Mouse (Mus musculus) limb, embryonic 10.5 days (tissue): Measurements from ENCODE around the gene Gucy2c. TPM values are rescaled to one million over a fixed set of nuclear protein-coding genes. Genes with fewer than 3 reads are reported as not detected.
A peak's percentile ranks its signal among the peaks of the same experiment; 100 is the strongest.

ENCODE experiments used
- DNase-seq: peaks from one replicate; pipeline ENCODE4 v3.0.0-alpha.2; 2017; ENCODE audit warnings: low spot score
- H3K27ac ChIP-seq: fragments of 300-500 bp; sonication (generic); 2 replicates; pipeline ENCODE4 v1.5.1; 2016; ENCODE audit warnings: mild to moderate bottlenecking
- H3K27me3 ChIP-seq: fragments of 300-500 bp; sonication (generic); 2 replicates; pipeline ENCODE4 v1.6.1; 2016; ENCODE audit warnings: low read depth, mild to moderate bottlenecking; ENCODE audit not compliant: poor library complexity, severe bottlenecking
- H3K36me3 ChIP-seq: fragments of 300-500 bp; sonication (generic); 2 replicates; pipeline ENCODE4 v1.6.1; 2016; ENCODE audit warnings: mild to moderate bottlenecking, moderate library complexity
- H3K4me1 ChIP-seq: fragments of 300-500 bp; sonication (generic); 2 replicates; pipeline ENCODE4 v1.6.1; 2016
- H3K4me3 ChIP-seq: fragments of 300-500 bp; sonication (generic); 2 replicates; pipeline ENCODE4 v1.5.1; 2016; ENCODE audit warnings: mild to moderate bottlenecking, moderate library complexity
- H3K9me3 ChIP-seq: fragments of 300-500 bp; sonication (generic); replicated peaks from 2 replicates; pipeline ENCODE4 v1.6.1; 2016; ENCODE audit warnings: mild to moderate bottlenecking
- WGBS: fragments of 180-500 bp; shearing (Covaris S2); methylation state at CpG from one replicate; pipeline ENCODE4 v1.1.7; 2016; 5-methylcytosine and 5-hydroxymethylcytosine counted together
- polyA plus RNA-seq: library from polyadenylated mRNA; unstranded; fragments of >200 nt; fragmentation: Nextera tagmentation; extraction: Ambion mirVana; gene quantifications from 2 replicates; pipeline ENCODE4 v1.2.1, GENCODE M21; 2016

The Gucy2c gene
- polyA plus RNA-seq = 0.11 and 0.16 TPM in 2 replicates

DNA sequence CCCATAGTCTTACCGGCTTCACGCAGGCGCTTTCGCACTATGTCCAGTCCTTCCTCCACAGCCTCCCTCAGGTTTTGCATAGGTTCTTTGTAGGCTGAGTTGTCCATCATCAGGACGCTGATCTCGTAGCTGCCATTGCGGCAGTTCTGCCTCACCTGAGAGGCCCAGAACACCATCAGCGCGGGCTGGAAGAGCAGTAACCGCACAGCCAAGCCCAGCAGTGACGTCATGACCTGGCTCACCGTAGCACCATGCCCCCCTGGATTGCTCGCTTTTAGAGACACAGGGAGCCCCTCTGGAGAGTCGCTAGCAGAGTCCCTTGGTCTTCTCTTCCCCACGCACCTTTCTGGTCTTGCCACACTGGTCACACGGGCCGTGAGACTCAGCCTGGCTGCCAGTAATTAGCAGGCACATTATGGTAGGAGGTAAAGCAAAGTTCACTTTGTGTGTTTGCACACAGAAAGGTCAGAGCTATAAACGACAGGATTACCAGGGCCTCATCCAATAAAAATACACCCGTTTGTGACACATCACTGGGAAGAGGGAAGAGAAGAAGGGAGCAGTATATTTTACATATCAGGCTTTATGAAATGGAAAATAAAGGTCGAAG is at the start of gene Gucy2c:
Gene Gucy2c, minus strand, starts transcription at position 389 of the 610 bp plus-strand sequence.
- WGBS = 75% methylated on average over 20 of the region's 20 CpGs
- no peaks in the 10 kb centered on the region for H3K27me3 ChIP-seq

DNA sequence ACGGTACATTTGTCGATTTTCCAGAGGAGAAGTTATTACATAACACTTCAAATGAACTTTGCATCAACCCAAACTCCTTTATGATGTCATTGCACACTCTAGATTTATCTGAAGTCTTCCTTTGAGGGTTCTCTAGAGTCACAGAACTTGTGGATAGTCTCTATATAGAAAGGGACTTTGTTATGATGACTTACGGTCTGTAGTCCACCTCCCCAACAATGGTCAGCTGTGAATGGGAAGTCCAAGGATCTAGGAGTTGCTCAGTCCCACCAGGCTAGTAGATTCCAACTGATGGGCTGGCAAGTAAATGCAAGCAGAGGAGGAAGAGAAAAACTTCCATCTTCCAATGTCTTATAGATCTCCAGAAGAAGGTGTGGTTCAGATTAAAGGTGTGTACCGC is 47.1 kb upstream of the Gucy2c start:
- WGBS = 38% methylated on average over 4 of the region's 4 CpGs
- Histone ChIP-seq H3K36me3 (peaks cover 22% of the 10 kb centered on the region), H3K4me1 (peaks cover 11% of the 10 kb centered on the region), H3K9me3 (no peaks in the 10 kb centered on the region), H3K27me3 (no peaks in the 10 kb centered on the region), H3K27ac (peak overlapping the region; percentile 99), H3K4me3 (peak overlapping the region; percentile 100)
- no peak for DNase-seq

More for the DNA sequence above, at the start of gene Gucy2c:
- Histone ChIP-seq H3K4me3 (no peak within 1 kb of the TSS), H3K9me3 (no peaks in the 10 kb centered on the region), H3K27ac (no peak within 1 kb of the TSS; the same call in 1 of the 2 replicates), H3K4me1 (peaks cover 18% of the 10 kb centered on the region), H3K36me3 (no peaks in the 10 kb centered on the region)
- no peak for DNase-seq

- Histone ChIP-seq H3K4me3 (peak within 1 kb of the TSS; percentile 100), H3K9me3 (no peaks in the 10 kb centered on the region), H3K4me1 (peaks cover 11% of the 10 kb centered on the region), H3K27ac (peak within 1 kb of the TSS; percentile 99), H3K27me3 (no peaks in the 10 kb centered on the region), H3K36me3 (peaks cover 26% of the 10 kb centered on the region)
- WGBS = under 1% methylated on average over 45 of the region's 45 CpGs
- DNase-seq = peak; percentile 96
Measured at GRCm38 (mm10) chr6:136827881-136828561, 46.5 kb upstream of the Gucy2c start, which contains the start of gene Wbp11. TSS of gene Wbp11 (minus strand) at chr6:136828233.

- Histone ChIP-seq H3K27ac (peak within 1 kb of the TSS; percentile 99), H3K36me3 (peaks cover 31% of the 10 kb centered on the region), H3K9me3 (no peaks in the 10 kb centered on the region), H3K27me3 (no peaks in the 10 kb centered on the region), H3K4me1 (peaks cover 11% of the 10 kb centered on the region), H3K4me3 (peak within 1 kb of the TSS; percentile 100)
- no peak for DNase-seq
- under 1% methylated on average over 34 of the region's 34 CpGs for WGBS
Measured at GRCm38 (mm10) chr6:136827516-136827880, 45.9 kb upstream of the Gucy2c start, which contains the start of gene BC049715. TSS of gene BC049715 (plus strand) at chr6:136827626.

- Histone ChIP-seq H3K36me3 (peaks cover 35% of the 10 kb centered on the region), H3K27me3 (no peaks in the 10 kb centered on the region), H3K27ac (peak overlapping the region; percentile 99), H3K4me3 (peak overlapping the region; percentile 100), H3K4me1 (peaks cover 11% of the 10 kb centered on the region), H3K9me3 (no peaks in the 10 kb centered on the region)
- 24% methylated on average over 7 of the region's 7 CpGs for WGBS
- DNase-seq = no peak
Measured at GRCm38 (mm10) chr6:136827116-136827515, 45.6 kb upstream of the Gucy2c start.

DNA sequence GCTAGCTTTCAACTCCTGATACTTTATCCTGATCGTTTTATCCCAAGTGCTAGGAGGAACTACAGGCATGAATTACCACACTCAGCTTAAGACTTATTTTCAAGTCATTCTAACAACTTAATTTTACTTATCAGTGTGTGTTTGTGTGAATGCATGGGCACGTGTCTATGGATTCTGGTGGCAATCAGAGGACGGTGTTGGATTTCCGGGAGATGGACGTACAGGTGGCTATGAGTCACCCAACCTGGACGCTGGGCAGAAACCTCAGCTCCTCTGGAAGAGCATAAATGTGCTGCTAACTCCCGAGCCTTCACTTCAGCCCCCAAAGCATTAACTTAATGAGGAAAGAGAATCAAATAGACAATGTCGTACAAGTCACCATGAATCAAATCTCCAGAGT is 43.4 kb upstream of the Gucy2c start:
- peaks cover 56% of the 10 kb centered on the region for H3K36me3 ChIP-seq
- H3K4me3 ChIP-seq = no peak overlapping the region
- WGBS = 94% methylated on average over 8 of the region's 8 CpGs
- no peak overlapping the region for H3K27ac ChIP-seq
- no peaks in the 10 kb centered on the region for H3K9me3 ChIP-seq
- no peak for DNase-seq
- peaks cover 11% of the 10 kb centered on the region; the same call in 1 of the 2 replicates for H3K4me1 ChIP-seq
- no peaks in the 10 kb centered on the region for H3K27me3 ChIP-seq

DNA sequence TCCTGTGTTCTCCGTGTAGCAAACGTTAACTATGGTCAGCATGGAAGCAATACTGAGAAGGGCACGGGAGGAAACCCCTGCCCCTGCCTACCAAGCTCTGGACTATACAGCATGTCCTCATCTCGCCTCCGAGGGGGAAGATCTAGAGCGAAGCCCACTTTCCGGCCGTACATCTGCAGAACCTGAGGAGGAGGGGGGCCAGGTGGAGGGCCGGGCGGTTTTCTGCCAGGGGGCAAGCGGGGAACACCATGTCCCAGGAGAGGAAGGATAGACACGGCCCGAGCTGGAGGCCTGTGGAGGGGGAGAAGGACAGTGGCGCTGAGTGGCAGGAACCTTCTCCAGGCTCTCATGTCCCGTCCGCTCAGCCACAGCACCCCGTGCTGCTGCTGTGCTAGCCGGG is 39.5 kb upstream of the Gucy2c start:
- H3K9me3 ChIP-seq = no peaks in the 10 kb centered on the region
- H3K4me1 ChIP-seq = no peaks in the 10 kb centered on the region
- H3K4me3 ChIP-seq = no peak overlapping the region
- H3K36me3 ChIP-seq = peaks cover 94% of the 10 kb centered on the region
- no peak overlapping the region for H3K27ac ChIP-seq
- DNase-seq = no peak
- 95% methylated on average over 18 of the region's 18 CpGs for WGBS
- H3K27me3 ChIP-seq = no peaks in the 10 kb centered on the region

- 97% methylated on average over 21 of the region's 21 CpGs for WGBS
- Histone ChIP-seq H3K27ac (no peak overlapping the region), H3K27me3 (no peaks in the 10 kb centered on the region), H3K36me3 (peaks cover 95% of the 10 kb centered on the region), H3K9me3 (no peaks in the 10 kb centered on the region), H3K4me1 (no peaks in the 10 kb centered on the region), H3K4me3 (no peak overlapping the region)
- DNase-seq = no peak
Measured at GRCm38 (mm10) chr6:136820381-136820780, 38.8 kb upstream of the Gucy2c start.

- no peak for DNase-seq
- Histone ChIP-seq H3K36me3 (peaks cover 97% of the 10 kb centered on the region), H3K4me3 (no peak overlapping the region), H3K27ac (no peak overlapping the region), H3K4me1 (no peaks in the 10 kb centered on the region), H3K27me3 (no peaks in the 10 kb centered on the region), H3K9me3 (no peaks in the 10 kb centered on the region)
- WGBS = 97% methylated on average over 3 of the region's 3 CpGs
Measured at GRCm38 (mm10) chr6:136817549-136817948, 36.0 kb upstream of the Gucy2c start.

GRCm38 (mm10) chr6:136816826-136817225 is 35.3 kb upstream of the Gucy2c start:
- no peaks in the 10 kb centered on the region for H3K9me3 ChIP-seq
- no peaks in the 10 kb centered on the region for H3K27me3 ChIP-seq
- WGBS = 94% methylated on average over 21 of the region's 21 CpGs
- no peak for DNase-seq
- H3K36me3 ChIP-seq = peaks cover 97% of the 10 kb centered on the region
- H3K4me3 ChIP-seq = no peak overlapping the region
- H3K27ac ChIP-seq = no peak overlapping the region
- no peaks in the 10 kb centered on the region for H3K4me1 ChIP-seq

- Histone ChIP-seq H3K4me1 (no peaks in the 10 kb centered on the region), H3K4me3 (no peak overlapping the region), H3K27ac (no peak overlapping the region), H3K27me3 (no peaks in the 10 kb centered on the region), H3K36me3 (peaks cover 91% of the 10 kb centered on the region), H3K9me3 (no peaks in the 10 kb centered on the region)
- DNase-seq = peak; percentile 27
- WGBS = 95% methylated on average over 7 of the region's 7 CpGs
Measured at GRCm38 (mm10) chr6:136815381-136815780, 33.8 kb upstream of the Gucy2c start.

GRCm38 (mm10) chr6:136813117-136813516 is 31.6 kb upstream of the Gucy2c start:
- H3K4me3 ChIP-seq = no peak overlapping the region
- no peaks in the 10 kb centered on the region for H3K9me3 ChIP-seq
- 67% methylated on average over 4 of the region's 4 CpGs for WGBS
- H3K36me3 ChIP-seq = peaks cover 75% of the 10 kb centered on the region
- no peak overlapping the region for H3K27ac ChIP-seq
- H3K27me3 ChIP-seq = no peaks in the 10 kb centered on the region
- peak; percentile 25 for DNase-seq
- peaks cover 17% of the 10 kb centered on the region for H3K4me1 ChIP-seq

DNA sequence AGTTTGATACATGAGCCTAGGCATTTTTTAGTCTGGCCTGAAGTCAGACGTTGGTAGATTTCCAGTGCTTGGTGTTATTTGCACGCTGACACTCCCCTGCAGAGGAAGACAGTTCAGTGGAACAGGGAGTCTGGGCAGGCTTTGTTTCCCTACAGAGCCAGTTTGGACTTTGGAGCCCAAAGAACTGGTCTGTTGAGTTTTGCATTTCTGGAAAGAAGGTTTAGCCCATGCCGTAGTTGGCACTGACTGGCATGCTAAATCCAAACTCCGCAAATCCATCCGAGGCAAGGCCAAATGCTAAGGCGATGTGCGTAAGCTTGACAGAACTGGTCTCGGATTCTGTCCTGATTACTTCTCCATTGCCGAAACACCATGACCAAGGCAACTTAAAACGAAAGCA is 29.6 kb upstream of the Gucy2c start:
- no peaks in the 10 kb centered on the region for H3K9me3 ChIP-seq
- peak; percentile 23 for DNase-seq
- H3K27me3 ChIP-seq = no peaks in the 10 kb centered on the region
- peaks cover 55% of the 10 kb centered on the region for H3K36me3 ChIP-seq
- H3K4me3 ChIP-seq = no peak overlapping the region
- 91% methylated on average over 10 of the region's 10 CpGs for WGBS
- H3K27ac ChIP-seq = no peak overlapping the region
- peaks cover 30% of the 10 kb centered on the region for H3K4me1 ChIP-seq
